Mouse (Mus musculus): ENCODE results near the gene Pdia4. TPM values are rescaled to one million over a fixed set of nuclear protein-coding genes. Genes with fewer than 3 reads are reported as not detected.
A peak's percentile ranks its signal among the peaks of the same experiment; 100 is the strongest.

The Pdia4 gene
- polyA plus RNA-seq, 1 experiment: 24.7 TPM

GRCm38 (mm10) chr6:47835984-47836521, 22.8 kb upstream of the Pdia4 start:
- H3K27ac ChIP-seq (ENCODE audit: control insufficient read depth, insufficient read depth, low read depth, low read length): peak overlapping the region; percentile 84
- peaks cover 4% of the 10 kb centered on the region; the same call in 1 of the 2 replicates for H3K4me1 ChIP-seq (ENCODE audit: control insufficient read depth, insufficient read depth, low read length)
- no peaks in the 10 kb centered on the region for H3K36me3 ChIP-seq (ENCODE audit: control insufficient read depth, insufficient read depth, low read length)
- H3K4me3 ChIP-seq (ENCODE audit: control insufficient read depth, low read depth, low read length): peak overlapping the region; percentile 90
- TF ChIP-seq CTCF (IDR thresholded peaks at IDR 0.05; ENCODE audit: control insufficient read depth, insufficient read depth, insufficient replicate concordance, low read depth, low read length): no peak
- no peak for TF ChIP-seq POLR2A (IDR thresholded peaks at IDR 0.05; ENCODE audit: control insufficient read depth, low read depth, low read length)
- no peaks in the 10 kb centered on the region for H3K27me3 ChIP-seq (ENCODE audit: control insufficient read depth, insufficient read depth, low read length)

- H3K4me1 ChIP-seq (ENCODE audit: control insufficient read depth, insufficient read depth, low read length): peaks cover 4% of the 10 kb centered on the region; the same call in 1 of the 2 replicates
- H3K4me3 ChIP-seq (ENCODE audit: control insufficient read depth, low read depth, low read length): peak within 1 kb of the TSS; percentile 90
- peak within 1 kb of the TSS; percentile 84 for H3K27ac ChIP-seq (ENCODE audit: control insufficient read depth, insufficient read depth, low read depth, low read length)
- no peaks in the 10 kb centered on the region for H3K36me3 ChIP-seq (ENCODE audit: control insufficient read depth, insufficient read depth, low read length)
- no peaks in the 10 kb centered on the region for H3K27me3 ChIP-seq (ENCODE audit: control insufficient read depth, insufficient read depth, low read length)
- TF ChIP-seq CTCF (IDR thresholded peaks at IDR 0.05; ENCODE audit: control insufficient read depth, insufficient read depth, insufficient replicate concordance, low read depth, low read length) (peak; percentile 81), POLR2A (IDR thresholded peaks at IDR 0.05; ENCODE audit: control insufficient read depth, low read depth, low read length) (peak; percentile 68)
Observed at GRCm38 (mm10) chr6:47835482-47835983, 22.3 kb upstream of the Pdia4 start, which contains the start of gene Zfp398. Gene Zfp398 (plus strand): TSS chr6:47835661.

- TF ChIP-seq POLR2A (IDR thresholded peaks at IDR 0.05; ENCODE audit: control insufficient read depth, low read depth, low read length): no peak
- no peak for TF ChIP-seq CTCF (IDR thresholded peaks at IDR 0.05; ENCODE audit: control insufficient read depth, insufficient read depth, insufficient replicate concordance, low read depth, low read length)
Observed at GRCm38 (mm10) chr6:47832220-47832619, 19.0 kb upstream of the Pdia4 start.

GRCm38 (mm10) chr6:47830104-47831078, 17.2 kb upstream of the Pdia4 start, which contains the start of gene Zfp786:
Gene Zfp786 (minus strand): TSS chr6:47830867.
- H3K36me3 ChIP-seq (ENCODE audit: control insufficient read depth, insufficient read depth, low read length): no peaks in the 10 kb centered on the region
- H3K27ac ChIP-seq (ENCODE audit: control insufficient read depth, insufficient read depth, low read depth, low read length): peak within 1 kb of the TSS; percentile 65

More at GRCm38 (mm10) chr6:47832220-47832619, 19.0 kb upstream of the Pdia4 start:
- Histone ChIP-seq H3K4me1 (ENCODE audit: control insufficient read depth, insufficient read depth, low read length) (0 out of 2 replicates have a peak, but pooled peaks cover 2% of the 10 kb centered on the region), H3K27ac (ENCODE audit: control insufficient read depth, insufficient read depth, low read depth, low read length) (no peak overlapping the region), H3K36me3 (ENCODE audit: control insufficient read depth, insufficient read depth, low read length) (no peaks in the 10 kb centered on the region), H3K27me3 (ENCODE audit: control insufficient read depth, insufficient read depth, low read length) (no peaks in the 10 kb centered on the region), H3K4me3 (ENCODE audit: control insufficient read depth, low read depth, low read length) (no peak overlapping the region)

GRCm38 (mm10) chr6:47828950-47829349, 15.7 kb upstream of the Pdia4 start:
- no peak for TF ChIP-seq CTCF (IDR thresholded peaks at IDR 0.05; ENCODE audit: control insufficient read depth, insufficient read depth, insufficient replicate concordance, low read depth, low read length)
- TF ChIP-seq POLR2A (IDR thresholded peaks at IDR 0.05; ENCODE audit: control insufficient read depth, low read depth, low read length): no peak
- Histone ChIP-seq H3K4me3 (ENCODE audit: control insufficient read depth, low read depth, low read length) (no peak overlapping the region), H3K36me3 (ENCODE audit: control insufficient read depth, insufficient read depth, low read length) (no peaks in the 10 kb centered on the region)

More at GRCm38 (mm10) chr6:47830104-47831078, 17.2 kb upstream of the Pdia4 start, which contains the start of gene Zfp786:
- Histone ChIP-seq H3K27me3 (ENCODE audit: control insufficient read depth, insufficient read depth, low read length) (no peaks in the 10 kb centered on the region), H3K4me1 (ENCODE audit: control insufficient read depth, insufficient read depth, low read length) (0 out of 2 replicates have a peak, but pooled peaks cover 2% of the 10 kb centered on the region), H3K4me3 (ENCODE audit: control insufficient read depth, low read depth, low read length) (peak within 1 kb of the TSS; percentile 92)
- TF ChIP-seq CTCF (IDR thresholded peaks at IDR 0.05; ENCODE audit: control insufficient read depth, insufficient read depth, insufficient replicate concordance, low read depth, low read length) (peak; percentile 98), POLR2A (IDR thresholded peaks at IDR 0.05; ENCODE audit: control insufficient read depth, low read depth, low read length) (no peak; the same call in 1 of the 2 replicates)

GRCm38 (mm10) chr6:47827462-47827861, 14.2 kb upstream of the Pdia4 start:
- no peaks in the 10 kb centered on the region for H3K27me3 ChIP-seq (ENCODE audit: control insufficient read depth, insufficient read depth, low read length)
- H3K4me1 ChIP-seq (ENCODE audit: control insufficient read depth, insufficient read depth, low read length): 0 out of 2 replicates have a peak, but pooled peaks cover 2% of the 10 kb centered on the region
- H3K4me3 ChIP-seq (ENCODE audit: control insufficient read depth, low read depth, low read length): no peak overlapping the region
- TF ChIP-seq CTCF (IDR thresholded peaks at IDR 0.05; ENCODE audit: control insufficient read depth, insufficient read depth, insufficient replicate concordance, low read depth, low read length) (no peak), POLR2A (IDR thresholded peaks at IDR 0.05; ENCODE audit: control insufficient read depth, low read depth, low read length) (no peak)
- no peaks in the 10 kb centered on the region for H3K36me3 ChIP-seq (ENCODE audit: control insufficient read depth, insufficient read depth, low read length)
- no peak overlapping the region for H3K27ac ChIP-seq (ENCODE audit: control insufficient read depth, insufficient read depth, low read depth, low read length)

More at GRCm38 (mm10) chr6:47828950-47829349, 15.7 kb upstream of the Pdia4 start:
- H3K27ac ChIP-seq (ENCODE audit: control insufficient read depth, insufficient read depth, low read depth, low read length): no peak overlapping the region
- 0 out of 2 replicates have a peak, but pooled peaks cover 2% of the 10 kb centered on the region for H3K4me1 ChIP-seq (ENCODE audit: control insufficient read depth, insufficient read depth, low read length)
- H3K27me3 ChIP-seq (ENCODE audit: control insufficient read depth, insufficient read depth, low read length): no peaks in the 10 kb centered on the region

Data from testis, adult 2 months (tissue).